Mouse (Mus musculus) G1E (cell line): ENCODE results near the gene Nmnat2.

Experiments used
- CTCF ChIP-seq: IDR thresholded peaks from 2 replicates; pipeline ENCODE4 v1.5.1; 2012; ENCODE audit warnings: low read depth, low read length, inconsistent platforms, mixed read lengths
- GATA1 ChIP-seq: IDR thresholded peaks from 2 replicates; pipeline ENCODE4 v1.6.1; 2012; ENCODE audit warnings: borderline replicate concordance, low read length, inconsistent platforms, mixed read lengths
- GATA2 ChIP-seq: IDR thresholded peaks from 2 replicates; pipeline ENCODE4 v1.6.1; 2012; ENCODE audit warnings: low read depth, low read length, inconsistent platforms, borderline replicate concordance
- TAL1 ChIP-seq: conservative IDR thresholded peaks from 2 replicates; pipeline ENCODE4 v1.6.1; 2012; ENCODE audit warnings: low read depth, low read length, inconsistent platforms, mixed read lengths

DNA sequence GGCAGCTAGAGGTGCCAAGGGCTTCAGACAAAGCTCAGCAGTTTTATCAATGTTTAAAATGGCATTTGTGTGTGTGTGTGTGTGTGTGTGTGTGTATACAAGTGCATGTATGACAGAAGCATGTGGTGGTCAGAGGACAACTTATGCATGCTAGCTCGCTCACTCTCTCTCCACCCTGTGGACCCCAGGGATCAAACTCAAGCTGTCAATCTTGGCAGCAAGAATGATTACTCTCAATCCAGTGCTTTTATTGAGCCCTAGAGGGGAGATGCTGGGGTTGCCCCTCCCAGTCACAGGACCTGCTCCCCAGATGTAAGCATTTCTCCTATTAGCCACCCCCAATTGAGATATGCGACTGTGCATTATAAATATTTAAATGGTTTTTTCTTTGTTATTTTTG is 11.9 kb downstream of the Nmnat2 start:
- TF ChIP-seq CTCF (no peak), GATA1 (no peak), GATA2 (no peak), TAL1 (no peak)
